Mouse (Mus musculus) E14TG2a.4 (cell line): ENCODE measurements around the gene Mybph.

ENCODE experiments used
- H3K27me3 ChIP-seq: 2 replicates; pipeline ENCODE4 v1.6.1; 2014; ENCODE audit warnings: low read length, control low read depth; ENCODE audit not compliant: insufficient read depth
- H3K36me3 ChIP-seq: 2 replicates; pipeline ENCODE4 v1.6.1; 2014; ENCODE audit warnings: low read length, control low read depth; ENCODE audit not compliant: insufficient read depth
- H3K4me1 ChIP-seq: replicated peaks from 2 replicates; pipeline ENCODE4 v1.6.1; 2014; ENCODE audit warnings: low read depth, low read length, control low read depth
- H3K4me3 ChIP-seq: replicated peaks from 2 replicates; pipeline ENCODE4 v1.5.1; 2014; ENCODE audit warnings: mild to moderate bottlenecking, low read length
- H3K9me3 ChIP-seq: 2 replicates; pipeline ENCODE4 v1.6.1; 2014; ENCODE audit warnings: low read length, control low read depth
- CTCF ChIP-seq: conservative IDR thresholded peaks from 2 replicates; pipeline ENCODE4 v1.5.1; 2014; ENCODE audit warnings: low read length
- NANOG ChIP-seq: IDR thresholded peaks from 2 replicates; pipeline ENCODE4 v1.6.1; 2014; ENCODE audit warnings: borderline replicate concordance, low read length, mixed read lengths
- POU5F1 ChIP-seq: IDR thresholded peaks from 2 replicates; pipeline ENCODE4 v1.6.1; 2014; ENCODE audit warnings: low read length, borderline replicate concordance

The Mybph gene

GRCm38 (mm10) chr1:134192024-134192423, 1.2 kb upstream of the Mybph start:
- Histone ChIP-seq H3K4me3 (no peak overlapping the region), H3K9me3 (no peaks in the 10 kb centered on the region), H3K36me3 (no peaks in the 10 kb centered on the region), H3K4me1 (peaks cover 88% of the 10 kb centered on the region), H3K27me3 (peaks cover 24% of the 10 kb centered on the region)
- TF ChIP-seq NANOG (no peak), CTCF (no peak), POU5F1 (no peak)

- no peaks in the 10 kb centered on the region for H3K36me3 ChIP-seq
- H3K9me3 ChIP-seq: no peaks in the 10 kb centered on the region
- H3K4me3 ChIP-seq: 0 out of 2 replicates have a peak overlapping the region, but pooled peaks have one; percentile 13
- peaks cover 24% of the 10 kb centered on the region for H3K27me3 ChIP-seq
- H3K4me1 ChIP-seq: peaks cover 81% of the 10 kb centered on the region
- TF ChIP-seq CTCF: no peak
- no peak for TF ChIP-seq POU5F1
- TF ChIP-seq NANOG: no peak
Measured at GRCm38 (mm10) chr1:134193674-134194197, 488 bp downstream of the Mybph start.

GRCm38 (mm10) chr1:134194298-134195022, 1.2 kb downstream of the Mybph start:
- H3K4me3 ChIP-seq: no peak overlapping the region
- H3K4me1 ChIP-seq: peaks cover 74% of the 10 kb centered on the region
- peaks cover 24% of the 10 kb centered on the region for H3K27me3 ChIP-seq
- H3K9me3 ChIP-seq: no peaks in the 10 kb centered on the region
- no peaks in the 10 kb centered on the region for H3K36me3 ChIP-seq
- no peak for TF ChIP-seq CTCF
- TF ChIP-seq NANOG: no peak
- TF ChIP-seq POU5F1: no peak

GRCm38 (mm10) chr1:134195117-134195516, 1.9 kb downstream of the Mybph start:
- H3K36me3 ChIP-seq: no peaks in the 10 kb centered on the region
- H3K4me1 ChIP-seq: peaks cover 67% of the 10 kb centered on the region
- TF ChIP-seq CTCF (no peak), NANOG (no peak), POU5F1 (no peak)
- H3K27me3 ChIP-seq: peaks cover 24% of the 10 kb centered on the region
- H3K4me3 ChIP-seq: no peak overlapping the region
- H3K9me3 ChIP-seq: no peaks in the 10 kb centered on the region

GRCm38 (mm10) chr1:134195571-134195970, 2.3 kb downstream of the Mybph start:
- TF ChIP-seq NANOG: no peak
- TF ChIP-seq POU5F1: no peak
- TF ChIP-seq CTCF: no peak
- Histone ChIP-seq H3K27me3 (peaks cover 24% of the 10 kb centered on the region), H3K4me1 (peaks cover 63% of the 10 kb centered on the region), H3K36me3 (no peaks in the 10 kb centered on the region), H3K4me3 (no peak overlapping the region), H3K9me3 (no peaks in the 10 kb centered on the region)

- H3K27me3 ChIP-seq: peaks cover 22% of the 10 kb centered on the region
- H3K9me3 ChIP-seq: no peaks in the 10 kb centered on the region
- TF ChIP-seq POU5F1 (no peak), CTCF (no peak), NANOG (no peak)
Measured at GRCm38 (mm10) chr1:134195979-134196378, 2.7 kb downstream of the Mybph start.

DNA sequence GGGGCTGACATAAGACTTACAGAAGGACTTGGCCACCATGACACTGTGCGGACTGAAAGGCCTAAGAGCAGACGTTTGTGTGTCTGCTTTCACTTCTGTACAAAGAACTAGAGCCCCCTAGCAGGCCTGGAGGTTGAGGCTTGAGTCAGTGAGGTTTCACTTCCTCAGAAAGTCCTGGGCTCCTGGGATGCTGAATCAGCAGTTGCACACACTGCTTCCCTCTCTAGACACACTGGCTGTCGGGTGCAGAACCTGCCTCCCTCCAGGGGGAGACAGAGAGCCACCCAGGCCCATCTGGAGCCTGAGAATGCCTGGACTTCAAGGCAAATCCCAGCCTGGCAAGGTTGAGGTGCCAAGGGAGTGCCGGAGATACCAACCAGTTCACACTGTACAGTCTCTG, 3.1 kb downstream of the Mybph start:
- no peaks in the 10 kb centered on the region for H3K36me3 ChIP-seq
- TF ChIP-seq CTCF (peak; percentile 77), POU5F1 (no peak), NANOG (no peak)

More at GRCm38 (mm10) chr1:134195979-134196378, 2.7 kb downstream of the Mybph start:
- Histone ChIP-seq H3K4me3 (no peak overlapping the region), H3K36me3 (no peaks in the 10 kb centered on the region), H3K4me1 (peaks cover 59% of the 10 kb centered on the region)

GRCm38 (mm10) chr1:134197325-134197982, 4.2 kb downstream of the Mybph start:
- no peak overlapping the region for H3K4me3 ChIP-seq
- no peaks in the 10 kb centered on the region for H3K36me3 ChIP-seq
- H3K27me3 ChIP-seq: peaks cover 12% of the 10 kb centered on the region
- TF ChIP-seq POU5F1: no peak
- no peak for TF ChIP-seq NANOG
- TF ChIP-seq CTCF: no peak
- H3K9me3 ChIP-seq: no peaks in the 10 kb centered on the region
- peaks cover 59% of the 10 kb centered on the region for H3K4me1 ChIP-seq

More for the DNA sequence above, 3.1 kb downstream of the Mybph start:
- H3K4me3 ChIP-seq: no peak overlapping the region
- peaks cover 18% of the 10 kb centered on the region for H3K27me3 ChIP-seq
- H3K4me1 ChIP-seq: peaks cover 56% of the 10 kb centered on the region
- no peaks in the 10 kb centered on the region for H3K9me3 ChIP-seq
